Mouse (Mus musculus) spleen, adult 12 weeks (tissue): ENCODE measurements around the gene Arhgap28.

Experiments used
- DNase-seq: peaks from one replicate; pipeline ENCODE4 v3.0.0; 2022; ENCODE audit warnings: low spot score

Arhgap28 gene

GRCm38 (mm10) chr17:67935556-67935955 lies 68.4 kb downstream of the Arhgap28 start:
- no peak for DNase-seq

GRCm38 (mm10) chr17:67931396-67931795 lies 72.5 kb downstream of the Arhgap28 start:
- no peak for DNase-seq

- no peak for DNase-seq
Observed at GRCm38 (mm10) chr17:67930957-67931356, 73.0 kb downstream of the Arhgap28 start.

GRCm38 (mm10) chr17:67930467-67930866 lies 73.5 kb downstream of the Arhgap28 start:
- no peak for DNase-seq

- no peak for DNase-seq
Observed at GRCm38 (mm10) chr17:67928280-67928679, 75.6 kb downstream of the Arhgap28 start.

- no peak for DNase-seq
Observed at GRCm38 (mm10) chr17:67927864-67928263, 76.1 kb downstream of the Arhgap28 start.

GRCm38 (mm10) chr17:67919959-67920358 lies 84.0 kb downstream of the Arhgap28 start:
- no peak for DNase-seq

GRCm38 (mm10) chr17:67918201-67918600 lies 85.7 kb downstream of the Arhgap28 start:
- no peak for DNase-seq

GRCm38 (mm10) chr17:67916901-67917300 lies 87.0 kb downstream of the Arhgap28 start:
- no peak for DNase-seq

DNA sequence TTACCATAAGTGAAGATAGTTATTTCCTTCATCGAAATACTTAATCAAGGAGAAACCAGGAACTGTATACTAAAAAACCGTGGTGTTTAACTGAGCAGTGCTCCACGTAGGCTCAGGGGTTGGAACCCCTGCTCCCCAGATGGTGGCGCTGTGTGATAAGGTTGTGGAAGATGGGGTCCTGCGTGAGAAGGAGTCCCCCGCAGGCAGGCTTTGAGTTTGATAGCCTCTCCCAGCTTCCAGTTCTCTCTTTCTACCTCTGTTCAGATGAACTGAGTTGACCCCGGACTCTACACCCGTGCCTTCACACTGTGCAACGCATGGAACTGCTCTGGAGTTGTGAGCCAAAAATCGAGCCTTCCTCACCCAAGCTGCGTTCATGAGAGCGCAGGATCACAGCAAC lies 91.3 kb downstream of the Arhgap28 start:
- no peak for DNase-seq

DNA sequence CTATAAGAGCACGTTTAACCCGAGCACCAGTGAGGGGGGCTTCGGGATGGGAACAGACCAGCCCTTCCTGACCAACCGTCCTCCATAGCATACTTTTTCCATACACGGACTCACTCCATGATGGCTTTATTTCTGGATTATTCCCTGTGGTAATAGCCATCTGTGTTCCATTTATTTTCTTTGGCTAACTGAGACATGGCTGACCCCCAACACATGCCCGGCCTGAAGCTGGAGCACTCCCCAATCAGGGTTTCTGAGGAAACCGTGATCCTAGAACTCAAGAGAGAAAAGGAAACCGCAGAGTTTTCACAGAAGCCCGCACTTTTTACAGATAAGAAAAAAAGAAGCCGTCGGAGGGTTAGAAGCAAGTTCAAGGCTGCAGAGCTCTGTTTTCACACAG lies 91.9 kb downstream of the Arhgap28 start:
- DNase-seq: no peak

GRCm38 (mm10) chr17:67908537-67908936 lies 95.4 kb downstream of the Arhgap28 start:
- no peak for DNase-seq

DNA sequence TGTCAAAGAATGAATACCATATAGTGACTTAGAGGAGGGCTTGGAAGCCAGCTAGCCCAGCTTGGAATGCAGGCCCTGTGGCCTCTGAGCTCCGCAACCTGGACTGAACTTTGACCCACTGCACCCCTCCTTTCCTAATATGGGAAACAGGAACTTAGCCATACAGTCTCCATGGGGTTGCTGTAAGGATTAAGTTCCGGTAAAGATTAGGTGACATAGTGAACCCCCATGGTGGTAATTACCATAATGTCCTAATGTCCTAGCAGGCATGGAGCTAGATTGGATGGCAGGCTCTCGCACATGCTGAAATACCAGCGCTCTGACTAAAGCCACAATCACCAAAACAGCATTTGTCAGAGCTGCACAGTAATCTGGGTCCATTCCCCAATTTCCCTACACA lies 95.8 kb downstream of the Arhgap28 start:
- no peak for DNase-seq

GRCm38 (mm10) chr17:67907532-67908054 lies 96.3 kb downstream of the Arhgap28 start:
- DNase-seq: no peak

- no peak for DNase-seq
Observed at GRCm38 (mm10) chr17:67906236-67906635, 97.7 kb downstream of the Arhgap28 start.

DNA sequence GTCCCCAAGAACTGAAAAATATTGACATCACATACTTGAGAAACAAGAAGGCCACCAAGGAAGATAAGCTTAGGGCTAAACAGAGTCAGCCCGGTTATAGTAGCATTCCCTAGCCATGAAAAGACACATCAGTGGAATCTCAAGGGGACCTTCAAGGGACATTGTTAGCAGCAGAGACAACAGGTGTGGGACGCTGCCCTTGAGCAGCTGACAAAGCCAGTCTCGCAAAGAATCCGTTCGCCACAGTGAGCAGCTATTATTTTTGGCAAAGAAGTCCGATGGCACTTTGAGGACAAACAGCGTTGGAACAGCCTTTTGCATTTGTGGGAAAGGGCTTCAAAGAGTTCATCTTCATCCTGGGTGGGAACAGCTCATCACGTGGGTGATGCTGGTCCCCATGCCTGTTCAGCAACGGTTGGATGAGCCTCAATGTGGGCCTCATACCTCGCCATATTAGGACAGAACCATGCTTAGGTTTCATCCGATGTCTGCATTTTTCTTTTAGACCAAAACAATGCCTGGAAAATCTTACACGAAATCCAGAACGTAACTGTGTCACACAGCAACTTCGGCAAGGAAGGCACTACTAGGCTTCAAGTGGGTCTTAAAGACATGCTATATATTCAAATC lies 99.5 kb downstream of the Arhgap28 start:
- DNase-seq: no peak

DNA sequence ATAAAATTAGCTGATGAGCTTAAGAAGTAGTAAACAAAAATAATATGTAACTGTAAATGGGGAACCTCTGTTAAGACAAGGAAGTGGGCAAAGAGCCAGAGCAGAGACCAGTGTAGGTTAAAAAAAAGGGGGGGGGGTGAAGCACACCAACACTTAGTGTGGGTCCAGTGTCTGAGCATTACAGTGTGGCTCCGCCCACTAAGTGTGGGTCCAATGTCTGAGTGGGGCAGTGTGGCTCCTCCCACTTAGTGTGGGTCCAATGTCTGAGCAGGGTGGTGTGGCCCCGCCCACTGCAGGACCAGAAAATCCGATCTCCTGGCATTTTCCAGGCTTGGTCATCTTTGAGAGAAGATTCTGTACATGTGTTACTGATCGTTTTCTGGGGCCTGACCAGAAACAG lies 101.1 kb downstream of the Arhgap28 start:
- no peak for DNase-seq

DNA sequence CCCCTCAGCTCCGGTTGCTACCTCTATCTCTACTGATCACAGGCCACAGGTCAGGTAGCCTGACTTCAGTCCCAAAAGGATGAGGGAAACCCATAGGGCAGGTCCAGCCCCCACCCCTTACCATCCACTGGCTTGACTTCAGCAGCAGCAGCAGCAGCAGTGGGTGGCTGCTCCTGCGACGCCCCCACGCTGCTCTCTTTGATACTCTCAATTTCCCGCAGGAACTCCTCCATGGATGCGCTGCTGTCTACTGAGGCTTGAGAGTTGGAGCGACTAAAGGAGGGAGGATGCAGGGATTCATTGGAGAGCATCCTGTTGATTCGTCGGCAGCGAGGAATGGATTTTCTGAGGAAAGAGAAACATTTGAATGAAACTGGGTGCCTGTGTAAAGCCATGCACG lies 102.8 kb downstream of the Arhgap28 start:
- no peak for DNase-seq

DNA sequence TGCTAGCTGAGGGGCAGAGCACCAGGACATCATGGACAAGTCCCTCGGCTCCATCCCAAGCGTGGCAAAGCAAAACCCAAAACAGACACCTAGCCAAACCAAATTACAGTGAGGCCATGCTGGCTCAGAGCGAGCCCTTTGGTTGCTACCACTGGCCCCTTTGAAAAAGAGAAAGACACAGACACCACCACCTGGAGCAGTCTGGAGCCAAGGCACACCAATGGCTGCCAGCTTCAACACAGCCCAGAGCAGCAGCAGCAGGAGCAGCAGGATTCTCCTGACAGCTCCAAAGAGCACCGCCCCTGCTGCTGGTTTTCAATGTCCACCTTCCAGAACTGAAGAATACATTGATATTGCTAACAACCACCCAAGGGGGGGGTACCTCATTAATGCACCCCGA lies 104.5 kb downstream of the Arhgap28 start:
- no peak for DNase-seq

DNA sequence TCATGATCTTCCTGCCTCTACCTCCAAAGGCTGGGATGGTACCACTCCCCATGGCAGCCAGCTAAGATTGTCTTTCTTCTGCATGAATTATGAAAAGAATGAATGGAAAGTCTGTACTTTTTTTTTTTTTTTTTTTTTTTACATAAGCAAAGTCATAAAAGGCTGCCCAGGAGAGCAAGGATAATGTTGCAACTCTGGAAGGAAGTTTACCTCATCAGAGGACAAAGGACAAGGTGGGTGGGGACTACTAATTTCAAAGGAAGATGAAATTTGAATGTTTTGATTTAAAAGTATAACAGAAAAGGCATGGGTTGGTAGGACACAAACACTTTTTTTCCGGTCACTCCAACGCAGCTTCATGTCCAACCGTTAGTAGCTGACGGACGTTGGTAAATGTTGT lies 107.5 kb downstream of the Arhgap28 start:
- DNase-seq: no peak

GRCm38 (mm10) chr17:67889481-67890325 lies 114.2 kb downstream of the Arhgap28 start:
- no peak for DNase-seq

GRCm38 (mm10) chr17:67888081-67888480 lies 115.8 kb downstream of the Arhgap28 start:
- DNase-seq: no peak

GRCm38 (mm10) chr17:67886326-67886725 lies 117.6 kb downstream of the Arhgap28 start:
- DNase-seq: no peak
